Mouse (Mus musculus): ENCODE results near the gene Slc38a3. TPM values are rescaled to one million over a fixed set of nuclear protein-coding genes. Genes with fewer than 3 reads are reported as not detected.

Slc38a3 gene
- polyA plus RNA-seq (2012; rRNA removed) = 77.9 and 139 TPM in 2 replicates

GRCm38 (mm10) chr9:107669480-107669945 is at the start of gene Slc38a3:
Gene Slc38a3 (minus strand): TSS chr9:107669530.
- TF ChIP-seq CTCF (conservative IDR thresholded peaks at IDR 0.05; ENCODE audit: insufficient read depth, insufficient read length, low read depth, low read length) (no peak), POLR2A (IDR thresholded peaks at IDR 0.05; ENCODE audit: low read depth, low read length) (no peak)
- Histone ChIP-seq H3K27ac (ENCODE audit: insufficient read depth, low read depth, low read length) (no peak within 1 kb of the TSS), H3K4me3 (ENCODE audit: insufficient read depth, low read depth, low read length) (no peak within 1 kb of the TSS), H3K27me3 (replicated peaks; ENCODE audit: control insufficient read depth, insufficient read depth, low read length) (no peaks in the 10 kb centered on the region), H3K4me1 (ENCODE audit: control insufficient read depth, insufficient read depth, low read length) (peaks cover 8% of the 10 kb centered on the region; the same call in 1 of the 2 replicates), H3K36me3 (ENCODE audit: control insufficient read depth, insufficient read depth, low read length) (no peaks in the 10 kb centered on the region)
- WGBS = 66% methylated on average over 9 of the region's 9 CpGs
- peak; percentile 65 for DNase-seq

- WGBS = 64% methylated on average over 6 of the region's 6 CpGs
- no peak overlapping the region for H3K4me3 ChIP-seq (ENCODE audit: insufficient read depth, low read depth, low read length)
- TF ChIP-seq CTCF (conservative IDR thresholded peaks at IDR 0.05; ENCODE audit: insufficient read depth, insufficient read length, low read depth, low read length) = no peak
- no peak for TF ChIP-seq POLR2A (IDR thresholded peaks at IDR 0.05; ENCODE audit: low read depth, low read length)
- DNase-seq = no peak
- no peaks in the 10 kb centered on the region for H3K4me1 ChIP-seq (ENCODE audit: control insufficient read depth, insufficient read depth, low read length)
- no peak overlapping the region for H3K27ac ChIP-seq (ENCODE audit: insufficient read depth, low read depth, low read length)
- H3K36me3 ChIP-seq (ENCODE audit: control insufficient read depth, insufficient read depth, low read length) = no peaks in the 10 kb centered on the region
- no peaks in the 10 kb centered on the region for H3K27me3 ChIP-seq (replicated peaks; ENCODE audit: control insufficient read depth, insufficient read depth, low read length)
Measured at GRCm38 (mm10) chr9:107716951-107717350, 47.6 kb upstream of the Slc38a3 start.

- WGBS = 97% methylated on average over 2 of the region's 2 CpGs
- H3K27ac ChIP-seq (ENCODE audit: insufficient read depth, low read depth, low read length) = no peak overlapping the region
- no peaks in the 10 kb centered on the region for H3K36me3 ChIP-seq (ENCODE audit: control insufficient read depth, insufficient read depth, low read length)
- DNase-seq = no peak
- no peak for TF ChIP-seq POLR2A (IDR thresholded peaks at IDR 0.05; ENCODE audit: low read depth, low read length)
- no peak for TF ChIP-seq CTCF (conservative IDR thresholded peaks at IDR 0.05; ENCODE audit: insufficient read depth, insufficient read length, low read depth, low read length)
- H3K4me3 ChIP-seq (ENCODE audit: insufficient read depth, low read depth, low read length) = no peak overlapping the region
- no peaks in the 10 kb centered on the region for H3K4me1 ChIP-seq (ENCODE audit: control insufficient read depth, insufficient read depth, low read length)
- H3K27me3 ChIP-seq (replicated peaks; ENCODE audit: control insufficient read depth, insufficient read depth, low read length) = no peaks in the 10 kb centered on the region
Measured at GRCm38 (mm10) chr9:107715632-107716031, 46.3 kb upstream of the Slc38a3 start.

DNA sequence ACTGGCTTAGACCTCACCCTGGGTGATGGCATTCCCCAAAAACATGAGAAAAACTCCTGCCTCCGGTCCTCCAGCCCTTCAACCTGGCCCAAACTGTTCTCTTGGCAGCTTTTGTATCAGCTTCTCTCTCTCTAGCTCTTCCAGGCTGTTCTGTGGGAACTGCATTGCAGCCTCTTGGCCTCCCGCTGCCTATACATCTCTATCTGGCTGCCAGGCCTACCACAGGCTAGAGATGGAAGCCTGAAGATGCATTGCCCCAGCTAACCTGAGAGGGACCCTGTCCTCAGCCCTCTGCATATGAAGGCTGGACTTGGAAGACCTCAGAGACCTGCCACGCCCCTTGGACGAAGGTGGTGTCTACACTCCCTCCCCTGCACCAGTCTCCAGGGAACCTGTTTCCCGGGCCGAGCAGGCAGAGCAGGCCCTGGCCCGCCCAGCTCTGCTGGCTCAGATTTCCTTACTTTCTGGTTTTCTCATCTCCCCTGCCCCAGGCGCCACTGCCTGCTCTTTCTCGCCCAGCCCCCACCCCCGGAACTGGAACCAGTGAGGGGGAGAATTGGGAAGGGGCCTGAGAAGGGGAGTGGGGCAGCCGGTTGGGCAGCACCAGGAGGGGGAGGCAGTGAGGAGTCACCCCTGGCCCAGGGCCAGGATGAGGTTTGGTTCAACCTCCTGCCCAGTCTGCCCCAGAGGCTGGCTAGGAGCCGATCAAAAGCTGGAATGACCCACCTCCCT is 45.1 kb upstream of the Slc38a3 start:
- H3K27ac ChIP-seq (ENCODE audit: insufficient read depth, low read depth, low read length) = 0 out of 2 replicates have a peak overlapping the region, but pooled peaks have one; percentile 26
- 22% methylated on average over 12 of the region's 12 CpGs for WGBS
- TF ChIP-seq POLR2A (IDR thresholded peaks at IDR 0.05; ENCODE audit: low read depth, low read length) = no peak
- TF ChIP-seq CTCF (conservative IDR thresholded peaks at IDR 0.05; ENCODE audit: insufficient read depth, insufficient read length, low read depth, low read length) = no peak
- H3K27me3 ChIP-seq (replicated peaks; ENCODE audit: control insufficient read depth, insufficient read depth, low read length) = no peaks in the 10 kb centered on the region
- no peaks in the 10 kb centered on the region for H3K4me1 ChIP-seq (ENCODE audit: control insufficient read depth, insufficient read depth, low read length)
- DNase-seq = peak; percentile 64
- H3K4me3 ChIP-seq (ENCODE audit: insufficient read depth, low read depth, low read length) = no peak overlapping the region
- H3K36me3 ChIP-seq (ENCODE audit: control insufficient read depth, insufficient read depth, low read length) = no peaks in the 10 kb centered on the region

DNA sequence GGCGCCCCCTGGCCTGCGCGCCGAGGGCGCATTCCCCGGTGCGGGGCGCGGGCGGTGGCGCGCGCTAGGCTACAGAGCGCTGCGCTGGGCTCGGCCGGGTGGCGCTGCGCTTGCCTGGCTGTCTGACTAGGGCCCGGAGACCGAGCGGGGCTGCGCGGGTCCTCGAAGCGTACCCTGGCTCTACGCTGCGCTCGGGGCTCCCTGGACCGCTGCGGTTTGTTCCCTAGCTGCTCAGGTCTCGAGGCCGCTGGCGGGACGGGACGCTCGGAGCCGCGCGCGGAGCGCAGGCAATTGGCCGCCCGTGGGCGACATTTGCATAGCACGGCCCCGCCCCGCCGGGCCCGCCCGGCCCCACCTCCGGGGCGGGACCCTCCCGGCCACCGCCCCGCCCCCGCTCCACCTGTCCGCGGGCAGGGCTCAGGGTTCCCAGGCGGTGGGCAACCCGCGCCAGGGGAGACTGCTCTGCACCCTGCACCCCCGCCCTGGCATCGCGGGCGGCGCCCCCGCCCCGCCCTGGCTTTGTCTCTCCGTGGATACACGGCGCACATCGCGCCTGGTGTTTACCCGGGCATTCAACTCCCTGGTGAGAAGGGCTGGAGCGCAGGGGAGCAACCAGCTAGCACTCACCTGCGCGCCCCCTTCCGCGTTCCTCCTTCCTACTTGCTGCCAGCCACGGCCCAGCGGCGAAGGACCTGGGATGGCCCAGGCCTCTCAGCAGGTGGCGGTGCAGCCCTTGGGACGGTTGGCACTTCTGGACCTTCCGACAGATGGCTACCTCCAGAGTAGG is 40.6 kb upstream of the Slc38a3 start, which contains the start of gene Sema3f:
Gene Sema3f, minus strand, starts transcription at position 779 of the 787 bp plus-strand sequence.
- H3K27ac ChIP-seq (ENCODE audit: insufficient read depth, low read depth, low read length) = peak within 1 kb of the TSS; percentile 49
- WGBS = 2% methylated on average over 84 of the region's 86 CpGs
- H3K4me3 ChIP-seq (ENCODE audit: insufficient read depth, low read depth, low read length) = peak within 1 kb of the TSS; percentile 78
- no peaks in the 10 kb centered on the region for H3K36me3 ChIP-seq (ENCODE audit: control insufficient read depth, insufficient read depth, low read length)
- peak; percentile 92 for DNase-seq
- H3K27me3 ChIP-seq (replicated peaks; ENCODE audit: control insufficient read depth, insufficient read depth, low read length) = no peaks in the 10 kb centered on the region
- peak; percentile 57 for TF ChIP-seq POLR2A (IDR thresholded peaks at IDR 0.05; ENCODE audit: low read depth, low read length)
- peak; percentile 78 for TF ChIP-seq CTCF (conservative IDR thresholded peaks at IDR 0.05; ENCODE audit: insufficient read depth, insufficient read length, low read depth, low read length)
- no peaks in the 10 kb centered on the region for H3K4me1 ChIP-seq (ENCODE audit: control insufficient read depth, insufficient read depth, low read length)

GRCm38 (mm10) chr9:107709096-107709696 is 39.9 kb upstream of the Slc38a3 start:
- no peak for DNase-seq
- no peaks in the 10 kb centered on the region for H3K36me3 ChIP-seq (ENCODE audit: control insufficient read depth, insufficient read depth, low read length)
- TF ChIP-seq POLR2A (IDR thresholded peaks at IDR 0.05; ENCODE audit: low read depth, low read length) (no peak), CTCF (conservative IDR thresholded peaks at IDR 0.05; ENCODE audit: insufficient read depth, insufficient read length, low read depth, low read length) (no peak)
- no peaks in the 10 kb centered on the region for H3K4me1 ChIP-seq (ENCODE audit: control insufficient read depth, insufficient read depth, low read length)
- 2% methylated on average over 49 of the region's 55 CpGs for WGBS
- no peaks in the 10 kb centered on the region for H3K27me3 ChIP-seq (replicated peaks; ENCODE audit: control insufficient read depth, insufficient read depth, low read length)
- H3K27ac ChIP-seq (ENCODE audit: insufficient read depth, low read depth, low read length) = peak overlapping the region; percentile 49; the same call in 1 of the 2 replicates
- peak overlapping the region; percentile 78 for H3K4me3 ChIP-seq (ENCODE audit: insufficient read depth, low read depth, low read length)

All from kidney, adult 2 months (tissue).